Mouse (Mus musculus) layer of hippocampus, adult 9-11 months (tissue): ENCODE measurements at regions not wholly inside any gene's neighbourhood (a gene's known extent, or its start where the extent isn't known, plus 50 kb on each side); places are given as distances from the start of the nearest gene placed in this dataset.

Experiments
- DNase-seq: peaks from one replicate; pipeline ENCODE4 v3.0.0; 2022

GRCm38 (mm10) chr12:66157630-66158292, 126.4 kb downstream of the Rpl10l start:
- no peak for DNase-seq

GRCm38 (mm10) chr12:66156980-66157629, 127.1 kb downstream of the Rpl10l start:
- DNase-seq: no peak

- DNase-seq: no peak
These were observed 153.3 kb downstream of the Rpl10l start for GRCm38 (mm10) chr12:66130909-66131308.

GRCm38 (mm10) chr12:66119565-66119964, 164.6 kb downstream of the Rpl10l start:
- DNase-seq: no peak

GRCm38 (mm10) chr12:66090806-66091447, 193.3 kb downstream of the Rpl10l start:
- no peak for DNase-seq

DNA sequence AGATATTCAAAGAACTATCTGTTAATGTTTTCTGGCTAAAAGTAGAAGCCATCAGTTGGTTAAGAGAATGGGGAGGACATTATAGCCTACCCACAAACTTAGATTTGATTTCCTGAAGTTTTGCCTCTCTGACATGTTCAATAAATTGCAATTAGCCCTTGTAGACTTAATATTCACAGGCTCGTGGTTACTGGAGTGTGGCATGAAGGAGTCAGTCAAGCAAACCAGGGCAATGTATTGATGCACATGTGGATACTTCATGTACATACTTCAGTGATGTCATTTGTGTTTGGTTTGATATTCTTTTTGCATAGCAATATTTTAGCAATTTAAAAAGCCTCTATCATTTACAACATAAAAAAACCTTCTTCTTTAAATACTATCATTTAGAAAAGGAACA, 223.9 kb downstream of the Rpl10l start:
- no peak for DNase-seq

DNA sequence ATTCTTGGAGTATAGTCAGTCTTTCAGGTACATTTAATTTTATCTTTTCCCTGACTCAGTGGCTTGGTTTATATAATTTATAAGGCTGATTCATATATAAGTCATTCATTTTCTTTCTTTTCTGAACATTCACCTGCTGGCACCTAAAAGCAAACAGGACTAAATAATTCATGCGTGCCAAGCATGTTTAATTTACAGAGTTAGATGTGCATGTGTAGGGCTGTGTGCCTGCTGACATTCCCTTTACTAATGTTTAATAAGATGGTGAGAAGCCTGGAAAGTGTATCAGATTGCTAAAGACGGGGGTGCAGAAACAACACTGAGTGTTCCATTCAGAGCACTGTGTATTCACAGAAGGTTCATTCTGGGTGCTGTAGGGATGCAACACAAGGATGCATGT, 229.0 kb downstream of the Rpl10l start:
- no peak for DNase-seq

DNA sequence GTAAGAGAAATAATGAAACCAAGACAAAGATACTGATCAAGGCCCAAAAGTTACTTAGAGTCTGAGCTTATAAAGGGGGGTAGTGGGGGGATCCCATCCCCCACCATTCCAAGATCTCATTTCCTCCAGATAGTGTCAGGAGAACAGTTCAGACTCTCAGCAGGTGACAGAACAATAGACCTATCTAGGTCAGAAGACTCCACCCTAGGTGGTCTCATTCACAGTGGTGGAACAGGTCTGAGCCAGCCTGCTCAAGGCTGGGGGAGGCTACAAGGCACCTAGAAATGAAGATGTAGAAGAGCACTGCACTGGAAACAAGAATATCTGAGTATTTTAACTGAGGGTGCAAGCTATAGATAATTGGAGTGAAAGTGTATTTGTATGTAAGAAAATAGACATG, 235.3 kb downstream of the Rpl10l start:
- no peak for DNase-seq

GRCm38 (mm10) chr12:66036281-66036680, 247.9 kb downstream of the Rpl10l start:
- DNase-seq: peak; percentile 71

DNA sequence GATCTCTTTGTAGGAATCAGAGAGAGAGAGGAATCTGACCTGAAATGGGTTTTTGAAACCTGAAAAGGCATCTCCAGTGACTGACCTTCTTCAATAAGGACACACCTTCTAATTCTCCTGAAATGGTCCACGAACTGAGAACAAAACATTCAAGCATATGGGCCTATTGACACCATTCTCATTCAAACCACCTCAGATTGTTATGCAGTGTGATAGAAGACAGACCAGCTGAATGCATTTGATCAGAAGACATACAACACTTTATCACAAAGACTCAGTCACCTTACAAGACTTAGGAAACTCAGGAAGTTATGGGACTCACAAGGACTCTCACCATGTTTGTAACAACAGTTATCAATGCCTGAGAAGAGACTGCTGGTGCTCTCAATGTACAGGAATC, 256.7 kb downstream of the Rpl10l start:
- DNase-seq: no peak

DNA sequence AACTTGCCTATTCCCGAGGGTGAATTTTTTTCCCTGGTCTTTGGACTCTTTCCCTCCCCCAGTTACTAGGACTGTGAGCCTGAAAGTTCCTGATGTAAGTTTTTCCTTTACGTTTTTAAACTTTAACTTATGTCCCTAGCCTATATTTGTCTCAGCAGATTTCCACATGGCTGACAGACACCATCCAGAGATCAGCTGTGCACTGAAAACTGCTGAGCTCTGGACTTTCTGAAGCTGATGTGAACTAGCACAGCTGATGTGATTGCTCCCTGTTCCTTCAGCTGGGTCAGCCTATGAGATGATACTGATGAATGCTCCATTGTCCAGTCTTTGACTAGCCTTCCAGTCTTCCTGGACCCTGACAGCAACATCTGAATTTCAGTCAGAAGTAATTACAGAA, 271.5 kb downstream of the Rpl10l start:
- no peak for DNase-seq
